Mouse (Mus musculus) forebrain, embryonic 16.5 days (tissue): ENCODE measurements around the gene Tlx2. TPM values are rescaled to one million over a fixed set of nuclear protein-coding genes. Genes with fewer than 3 reads are reported as not detected.

Experiments
- ATAC-seq: fragments of 200-750 bp; cut with Nextera tagmentation; 2 replicates; pipeline ENCODE4 v1.8.0; 2017; ENCODE audit warnings: mild to moderate bottlenecking, moderate library complexity
- H3K27ac ChIP-seq: fragments of 300-500 bp; sonication (generic); 2 replicates; pipeline ENCODE4 v1.5.1; 2014; ENCODE audit warnings: low read length, control low read depth
- H3K27me3 ChIP-seq: fragments of 300-500 bp; sonication (generic); replicated peaks from 2 replicates; pipeline ENCODE4 v1.6.1; 2014; ENCODE audit warnings: low read length; ENCODE audit not compliant: control insufficient read depth, insufficient read depth
- H3K36me3 ChIP-seq: fragments of 300-500 bp; sonication (generic); 2 replicates; pipeline ENCODE4 v1.6.1; 2014; ENCODE audit not compliant: control insufficient read depth, insufficient read depth
- H3K4me1 ChIP-seq: fragments of 300-500 bp; sonication (generic); replicated peaks from 2 replicates; pipeline ENCODE4 v1.6.1; 2014; ENCODE audit warnings: low read length; ENCODE audit not compliant: control insufficient read depth, insufficient read depth
- H3K4me2 ChIP-seq: fragments of 300-500 bp; sonication (generic); 2 replicates; pipeline ENCODE4 v1.6.1; 2014; ENCODE audit warnings: mild to moderate bottlenecking, low read length, control low read depth
- H3K4me3 ChIP-seq: fragments of 300-500 bp; sonication (generic); replicated peaks from 2 replicates; pipeline ENCODE4 v1.5.1; 2014; ENCODE audit warnings: mild to moderate bottlenecking, low read length, control low read depth
- H3K9ac ChIP-seq: fragments of 300-500 bp; sonication (generic); replicated peaks from 2 replicates; pipeline ENCODE4 v1.6.1; 2014; ENCODE audit warnings: low read depth, low read length, control low read depth
- H3K9me3 ChIP-seq: fragments of 300-500 bp; sonication (generic); 2 replicates; pipeline ENCODE4 v1.6.1; 2016; ENCODE audit warnings: low read length; ENCODE audit not compliant: control insufficient read depth
- WGBS: fragments of 180-500 bp; shearing (Covaris S2); extraction: QIAGEN DNeasy Blood & Tissue Kit; methylation state at CpG from one replicate; pipeline ENCODE4 v1.1.7; 2014; 5-methylcytosine and 5-hydroxymethylcytosine counted together
- polyA plus RNA-seq: library from polyadenylated mRNA; unstranded; fragments of >200 nt; fragmentation: Nextera tagmentation; extraction: Ambion mirVana; gene quantifications from 2 replicates; pipeline ENCODE4 v1.2.1, GENCODE M21; 2015

The Tlx2 gene
- polyA plus RNA-seq, 1 experiment from 2014 or later: not detected

- WGBS: 0% methylated on average over 54 of the region's 54 CpGs
These were observed 7.7 kb upstream of the Tlx2 start, which contains the start of gene Pcgf1 for GRCm38 (mm10) chr6:83077630-83078323. Gene Pcgf1 (plus strand): TSS chr6:83077869.

GRCm38 (mm10) chr6:83074979-83075378 is 4.9 kb upstream of the Tlx2 start:
- no peak overlapping the region for H3K27ac ChIP-seq
- no peaks in the 10 kb centered on the region for H3K36me3 ChIP-seq
- H3K9me3 ChIP-seq: no peaks in the 10 kb centered on the region
- 25% methylated on average over 2 of the region's 2 CpGs for WGBS
- no peak overlapping the region for H3K4me2 ChIP-seq
- no peak overlapping the region for H3K4me3 ChIP-seq
- H3K4me1 ChIP-seq: peaks cover 27% of the 10 kb centered on the region
- H3K9ac ChIP-seq: no peak overlapping the region
- ATAC-seq: no peak
- peaks cover 51% of the 10 kb centered on the region for H3K27me3 ChIP-seq

More at GRCm38 (mm10) chr6:83077630-83078323, 7.7 kb upstream of the Tlx2 start, which contains the start of gene Pcgf1:
- Histone ChIP-seq H3K27me3 (peaks cover 36% of the 10 kb centered on the region), H3K4me3 (peak within 1 kb of the TSS; percentile 85), H3K27ac (peak within 1 kb of the TSS; percentile 94), H3K9ac (peak within 1 kb of the TSS; percentile 88), H3K4me2 (peak within 1 kb of the TSS; percentile 96), H3K4me1 (peaks cover 21% of the 10 kb centered on the region), H3K9me3 (no peaks in the 10 kb centered on the region), H3K36me3 (peaks cover 8% of the 10 kb centered on the region)
- ATAC-seq: peak; percentile 75

GRCm38 (mm10) chr6:83071220-83071619 is 1.1 kb upstream of the Tlx2 start:
- 1% methylated on average over 23 of the region's 24 CpGs for WGBS
- Histone ChIP-seq H3K27me3 (peaks cover 80% of the 10 kb centered on the region), H3K36me3 (no peaks in the 10 kb centered on the region), H3K4me1 (peaks cover 18% of the 10 kb centered on the region), H3K4me3 (no peak overlapping the region), H3K27ac (no peak overlapping the region), H3K4me2 (no peak overlapping the region), H3K9me3 (no peaks in the 10 kb centered on the region), H3K9ac (no peak overlapping the region)
- ATAC-seq: no peak

GRCm38 (mm10) chr6:83070311-83071219 is 472 bp upstream of the Tlx2 start:
- Histone ChIP-seq H3K4me3 (no peak overlapping the region), H3K27me3 (peaks cover 80% of the 10 kb centered on the region), H3K9me3 (no peaks in the 10 kb centered on the region), H3K4me2 (no peak overlapping the region), H3K27ac (no peak overlapping the region), H3K9ac (no peak overlapping the region), H3K36me3 (no peaks in the 10 kb centered on the region), H3K4me1 (peaks cover 18% of the 10 kb centered on the region)
- no peak for ATAC-seq
- WGBS: under 1% methylated on average over 51 of the region's 58 CpGs

GRCm38 (mm10) chr6:83069488-83070246 is 426 bp downstream of the Tlx2 start:
- 1% methylated on average over 67 of the region's 69 CpGs for WGBS
- Histone ChIP-seq H3K9ac (no peak overlapping the region), H3K4me3 (no peak overlapping the region), H3K27ac (no peak overlapping the region), H3K9me3 (no peaks in the 10 kb centered on the region), H3K4me1 (peaks cover 18% of the 10 kb centered on the region), H3K4me2 (no peak overlapping the region), H3K27me3 (peaks cover 79% of the 10 kb centered on the region), H3K36me3 (no peaks in the 10 kb centered on the region)
- peak; percentile 29 for ATAC-seq

- Histone ChIP-seq H3K9me3 (no peaks in the 10 kb centered on the region), H3K27ac (no peak overlapping the region), H3K4me3 (no peak overlapping the region), H3K27me3 (peaks cover 80% of the 10 kb centered on the region), H3K4me2 (no peak overlapping the region), H3K36me3 (no peaks in the 10 kb centered on the region), H3K4me1 (peaks cover 18% of the 10 kb centered on the region), H3K9ac (no peak overlapping the region)
- no peak for ATAC-seq
- under 1% methylated on average over 74 of the region's 81 CpGs for WGBS
These were observed 1.2 kb downstream of the Tlx2 start for GRCm38 (mm10) chr6:83068706-83069487.

GRCm38 (mm10) chr6:83068221-83068620 is 1.9 kb downstream of the Tlx2 start:
- no peak overlapping the region for H3K4me2 ChIP-seq
- no peak overlapping the region for H3K4me3 ChIP-seq
- no peak overlapping the region for H3K27ac ChIP-seq
- H3K36me3 ChIP-seq: no peaks in the 10 kb centered on the region
- no peak overlapping the region for H3K9ac ChIP-seq
- H3K9me3 ChIP-seq: no peaks in the 10 kb centered on the region
- H3K27me3 ChIP-seq: peaks cover 81% of the 10 kb centered on the region
- 1% methylated on average over 8 of the region's 8 CpGs for WGBS
- ATAC-seq: no peak
- peaks cover 18% of the 10 kb centered on the region for H3K4me1 ChIP-seq

- WGBS: 24% methylated on average over 6 of the region's 6 CpGs
- H3K4me1 ChIP-seq: peaks cover 18% of the 10 kb centered on the region
- no peaks in the 10 kb centered on the region for H3K36me3 ChIP-seq
- no peak overlapping the region for H3K4me3 ChIP-seq
- H3K9ac ChIP-seq: no peak overlapping the region
- ATAC-seq: no peak
- H3K27me3 ChIP-seq: peaks cover 82% of the 10 kb centered on the region
- H3K27ac ChIP-seq: no peak overlapping the region
- H3K9me3 ChIP-seq: no peaks in the 10 kb centered on the region
- H3K4me2 ChIP-seq: no peak overlapping the region
These were observed 3.7 kb downstream of the Tlx2 start for GRCm38 (mm10) chr6:83066441-83066840.
